Mouse (Mus musculus) midbrain, postnatal 0 days (tissue): ENCODE measurements at regions not wholly inside any gene's neighbourhood (a gene's known extent, or its start where the extent isn't known, plus 50 kb on each side); places are given as distances from the start of the nearest gene placed in this dataset.

ENCODE experiments used
- ATAC-seq: fragments of 200-750 bp; cut with Nextera tagmentation; 2 replicates; pipeline ENCODE4 v1.8.0; 2017; ENCODE audit warnings: moderate number of reproducible peaks, mild to moderate bottlenecking, moderate TSS enrichment, moderate library complexity; ENCODE audit not compliant: low FRiP score
- DNase-seq: peaks from one replicate; pipeline ENCODE4 v3.0.0-alpha.2; 2015; ENCODE audit warnings: low spot score
- H3K27ac ChIP-seq: fragments of 300-500 bp; sonication (generic); 2 replicates; pipeline ENCODE4 v1.5.1; 2014; ENCODE audit warnings: low read depth, mild to moderate bottlenecking, low read length, mixed read lengths
- H3K27me3 ChIP-seq: fragments of 300-500 bp; sonication (generic); 2 replicates; pipeline ENCODE4 v1.6.1; 2014; ENCODE audit warnings: low read length, control low read depth, mixed read lengths; ENCODE audit not compliant: insufficient read depth
- H3K36me3 ChIP-seq: fragments of 300-500 bp; sonication (generic); 2 replicates; pipeline ENCODE4 v1.6.1; 2014; ENCODE audit warnings: low read length, control low read depth, mixed read lengths; ENCODE audit not compliant: insufficient read depth
- H3K4me1 ChIP-seq: fragments of 300-500 bp; sonication (generic); 2 replicates; pipeline ENCODE4 v1.6.1; 2014; ENCODE audit warnings: mild to moderate bottlenecking, control low read depth, antibody characterized with exemption, low read length, mixed read lengths; ENCODE audit not compliant: insufficient read depth
- H3K4me2 ChIP-seq: fragments of 300-500 bp; sonication (generic); 2 replicates; pipeline ENCODE4 v1.6.1; 2014; ENCODE audit warnings: low read depth, mild to moderate bottlenecking, low read length, mixed read lengths; ENCODE audit not compliant: poor library complexity, severe bottlenecking
- H3K4me3 ChIP-seq: fragments of 300-500 bp; sonication (generic); 2 replicates; pipeline ENCODE4 v1.5.1; 2014; ENCODE audit warnings: low read depth, mild to moderate bottlenecking, low read length, moderate library complexity
- H3K9ac ChIP-seq: fragments of 300-500 bp; sonication (generic); replicated peaks from 2 replicates; pipeline ENCODE4 v1.6.1; 2014; ENCODE audit warnings: mild to moderate bottlenecking, low read length, moderate library complexity, mixed read lengths; ENCODE audit not compliant: poor library complexity, severe bottlenecking
- H3K9me3 ChIP-seq: fragments of 300-500 bp; sonication (generic); 2 replicates; pipeline ENCODE4 v1.6.1; 2016; ENCODE audit warnings: low read length, control low read depth
- CTCF ChIP-seq: IDR thresholded peaks from 2 replicates; pipeline ENCODE4 v1.5.1; 2016; ENCODE audit warnings: antibody characterized with exemption, mild to moderate bottlenecking
- WGBS: fragments of 180-500 bp; shearing (Covaris S2); extraction: QIAGEN DNeasy Blood & Tissue Kit; methylation state at CpG from one replicate; pipeline ENCODE4 v1.1.7; 2014; 5-methylcytosine and 5-hydroxymethylcytosine counted together

- no peaks in the 10 kb centered on the region for H3K9me3 ChIP-seq
- no peaks in the 10 kb centered on the region for H3K36me3 ChIP-seq
- no peak overlapping the region for H3K4me3 ChIP-seq
- no peak overlapping the region for H3K9ac ChIP-seq
- DNase-seq: no peak
- TF ChIP-seq CTCF: no peak
- no peak overlapping the region for H3K4me2 ChIP-seq
- ATAC-seq: no peak
- WGBS: 90% methylated on average over 10 of the region's 10 CpGs
- H3K27me3 ChIP-seq: no peaks in the 10 kb centered on the region
- H3K27ac ChIP-seq: no peak overlapping the region
- no peaks in the 10 kb centered on the region for H3K4me1 ChIP-seq
Measured at GRCm38 (mm10) chr3:129472008-129472407, 60.1 kb upstream of the Elovl6 start.

GRCm38 (mm10) chr3:129474451-129474850 is 57.7 kb upstream of the Elovl6 start:
- DNase-seq (no peak), ATAC-seq (no peak)
- H3K4me3 ChIP-seq: no peak overlapping the region
- H3K4me2 ChIP-seq: no peak overlapping the region
- H3K9ac ChIP-seq: no peak overlapping the region
- TF ChIP-seq CTCF: no peak
- H3K27me3 ChIP-seq: no peaks in the 10 kb centered on the region
- no peaks in the 10 kb centered on the region for H3K4me1 ChIP-seq
- no peaks in the 10 kb centered on the region for H3K9me3 ChIP-seq
- 86% methylated on average over 7 of the region's 7 CpGs for WGBS
- no peak overlapping the region for H3K27ac ChIP-seq
- no peaks in the 10 kb centered on the region for H3K36me3 ChIP-seq

- Histone ChIP-seq H3K36me3 (no peaks in the 10 kb centered on the region), H3K27ac (no peak overlapping the region), H3K4me2 (no peak overlapping the region), H3K9ac (no peak overlapping the region), H3K27me3 (no peaks in the 10 kb centered on the region), H3K9me3 (no peaks in the 10 kb centered on the region), H3K4me1 (no peaks in the 10 kb centered on the region), H3K4me3 (no peak overlapping the region)
- DNase-seq: no peak
- 93% methylated on average over 4 of the region's 4 CpGs for WGBS
- no peak for ATAC-seq
- TF ChIP-seq CTCF: no peak
Measured at GRCm38 (mm10) chr3:129476250-129476649, 55.9 kb upstream of the Elovl6 start.

GRCm38 (mm10) chr3:129478093-129478492 is 54.1 kb upstream of the Elovl6 start:
- Histone ChIP-seq H3K4me1 (no peaks in the 10 kb centered on the region), H3K9me3 (no peaks in the 10 kb centered on the region), H3K4me3 (no peak overlapping the region), H3K27me3 (no peaks in the 10 kb centered on the region), H3K27ac (no peak overlapping the region), H3K4me2 (no peak overlapping the region), H3K9ac (no peak overlapping the region), H3K36me3 (no peaks in the 10 kb centered on the region)
- ATAC-seq (no peak), DNase-seq (no peak)
- WGBS: 93% methylated on average over 7 of the region's 7 CpGs
- no peak for TF ChIP-seq CTCF

- Histone ChIP-seq H3K4me2 (no peak overlapping the region), H3K4me1 (no peaks in the 10 kb centered on the region), H3K9me3 (no peaks in the 10 kb centered on the region), H3K36me3 (no peaks in the 10 kb centered on the region), H3K9ac (no peak overlapping the region), H3K27ac (no peak overlapping the region), H3K27me3 (no peaks in the 10 kb centered on the region), H3K4me3 (no peak overlapping the region)
- WGBS: 91% methylated on average over 3 of the region's 3 CpGs
- TF ChIP-seq CTCF: no peak
- ATAC-seq (no peak), DNase-seq (no peak)
Measured at GRCm38 (mm10) chr3:129481293-129481692, 50.9 kb upstream of the Elovl6 start.
